19 mouse cellular contexts compared by ENCODE assay signal in the genomic region with DNA sequence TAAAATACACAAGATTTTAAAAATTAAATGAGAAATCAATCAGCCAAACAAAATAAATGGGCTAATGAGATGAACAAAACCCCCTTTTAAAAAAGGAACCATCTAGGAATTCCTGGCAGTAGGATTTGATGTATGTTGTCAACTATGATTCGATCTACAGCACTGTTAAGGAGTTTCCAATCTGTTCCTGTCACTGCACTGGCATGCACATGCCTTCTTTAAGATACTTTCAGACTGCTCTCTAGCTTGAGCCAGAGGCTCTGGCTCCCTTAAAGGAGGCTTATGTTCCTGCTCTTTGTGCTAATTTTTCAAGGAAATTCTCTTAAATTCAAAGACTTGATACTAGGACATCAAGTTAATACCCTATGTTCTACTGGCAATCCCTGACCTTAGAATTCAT.
"Had no signal": no experiment of that assay in that cellular context is flagged by ENCODE, and none has a peak within 500 bp of the region (broad histone marks: within the 10 kb centered on the region; RNA-seq: fewer than 3 reads in every experiment).

No protein-coding gene starts in this region.

- H3K27ac ChIP-seq: midbrain, embryonic 10.5 days; midbrain, embryonic 12.5 days; neural tube, embryonic 13.5 days; neural tube, embryonic 15.5 days had no signal

- H3K4me3 ChIP-seq: midbrain, embryonic 10.5 days; midbrain, embryonic 12.5 days; myocyte; neural tube, embryonic 13.5 days; neural tube, embryonic 15.5 days had no signal

- H3K36me3 ChIP-seq: midbrain, embryonic 10.5 days; midbrain, embryonic 12.5 days; neural tube, embryonic 13.5 days; neural tube, embryonic 15.5 days had no signal

- ATAC-seq: midbrain, embryonic 16.5 days had no signal

- H3K9me3 ChIP-seq: midbrain, embryonic 10.5 days; midbrain, embryonic 12.5 days; neural tube, embryonic 13.5 days; neural tube, embryonic 15.5 days had no signal

- H3K4me2 ChIP-seq: lung, embryonic 14.5 days; midbrain, embryonic 12.5 days; neural tube, embryonic 13.5 days; neural tube, embryonic 15.5 days had no signal

- DNase-seq: lung, adult 18-20 months; lung, embryonic 14.5 days; lung, postnatal 10 days; lung, postnatal 4 days; midbrain, embryonic 14.5 days; retina, postnatal 1 day; right cerebral cortex, adult 18-20 months; right cerebral cortex, postnatal 25 days; right cerebral cortex, postnatal 4 days; spleen, adult 18-20 months; thymus, adult 18-20 months; thymus, postnatal 14 days; thymus, postnatal 36 days had no signal

- H3K4me1 ChIP-seq: midbrain, embryonic 10.5 days; midbrain, embryonic 12.5 days; neural tube, embryonic 13.5 days; neural tube, embryonic 15.5 days had no signal

- H3K27me3 ChIP-seq: midbrain, embryonic 12.5 days; neural tube, embryonic 13.5 days; neural tube, embryonic 15.5 days had no signal

- H3K9ac ChIP-seq: lung, embryonic 14.5 days; midbrain, embryonic 12.5 days; neural tube, embryonic 13.5 days; neural tube, embryonic 15.5 days had no signal
